Mouse (Mus musculus) adrenal gland, postnatal 4 days (tissue): Measurements from ENCODE around the gene Kif16b. TPM values are rescaled to one million over a fixed set of nuclear protein-coding genes. Genes with fewer than 3 reads are reported as not detected.

Experiments
- DNase-seq, 2 experiments: peaks; one replicate each; pipeline ENCODE4 v3.0.0; 2021 to 2022; ENCODE audit warnings: low spot score in 2 of 2, mixed read lengths in 2 of 2
- total RNA-seq, 2 experiments: library from RNA; stranded (reverse); gene quantifications; 2 replicates each; pipeline ENCODE4 v1.2.3; 2021

Kif16b gene
- total RNA-seq, 2 experiments from 2014 or later: 22.6 to 26.0 TPM

- no peak for DNase-seq
These were observed 162.8 kb downstream of the Kif16b start for GRCm38 (mm10) chr2:142738488-142738887.

DNA sequence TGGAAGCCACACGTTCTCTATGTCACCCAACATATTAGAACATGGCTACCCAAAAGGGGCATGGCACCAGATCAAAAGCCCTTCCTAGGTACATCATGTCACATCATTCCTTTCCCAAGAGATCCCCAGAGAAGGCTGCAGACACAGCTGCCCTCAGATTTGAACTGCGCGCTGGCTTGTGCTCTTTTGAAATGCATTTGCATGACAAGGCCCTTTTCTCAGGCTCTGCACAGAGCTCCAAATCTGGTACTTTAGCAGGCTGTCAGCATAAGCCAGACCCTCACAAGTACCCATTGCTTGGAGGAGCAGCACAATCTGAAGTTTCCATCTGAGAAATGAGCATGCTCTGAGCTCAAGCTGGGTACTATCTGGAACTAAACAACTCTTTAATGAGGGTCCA lies 165.6 kb downstream of the Kif16b start:
- DNase-seq: no peak

- DNase-seq: no peak
These were observed 167.3 kb downstream of the Kif16b start for GRCm38 (mm10) chr2:142734046-142734445.

DNA sequence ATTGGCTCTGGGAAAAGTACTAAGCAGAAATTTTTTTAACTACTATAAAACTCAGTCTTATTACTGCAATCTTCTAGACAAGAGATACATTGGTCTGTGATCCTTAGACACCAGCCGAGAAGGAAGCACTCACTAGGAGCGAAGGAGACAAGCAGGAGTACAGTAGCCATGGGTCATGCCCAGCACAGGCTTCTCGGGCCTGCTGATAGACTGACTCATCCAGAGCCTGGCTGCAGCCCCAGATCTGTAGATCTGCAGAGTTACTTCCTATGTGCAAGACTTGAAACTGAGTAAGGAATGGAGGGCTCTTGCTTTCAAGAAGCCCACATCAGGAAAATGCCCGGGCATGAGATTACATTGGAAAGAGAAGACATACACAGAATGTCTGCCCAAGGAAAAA lies 169.0 kb downstream of the Kif16b start:
- no peak for DNase-seq

GRCm38 (mm10) chr2:142731778-142732092 lies 169.6 kb downstream of the Kif16b start:
- no peak for DNase-seq

DNA sequence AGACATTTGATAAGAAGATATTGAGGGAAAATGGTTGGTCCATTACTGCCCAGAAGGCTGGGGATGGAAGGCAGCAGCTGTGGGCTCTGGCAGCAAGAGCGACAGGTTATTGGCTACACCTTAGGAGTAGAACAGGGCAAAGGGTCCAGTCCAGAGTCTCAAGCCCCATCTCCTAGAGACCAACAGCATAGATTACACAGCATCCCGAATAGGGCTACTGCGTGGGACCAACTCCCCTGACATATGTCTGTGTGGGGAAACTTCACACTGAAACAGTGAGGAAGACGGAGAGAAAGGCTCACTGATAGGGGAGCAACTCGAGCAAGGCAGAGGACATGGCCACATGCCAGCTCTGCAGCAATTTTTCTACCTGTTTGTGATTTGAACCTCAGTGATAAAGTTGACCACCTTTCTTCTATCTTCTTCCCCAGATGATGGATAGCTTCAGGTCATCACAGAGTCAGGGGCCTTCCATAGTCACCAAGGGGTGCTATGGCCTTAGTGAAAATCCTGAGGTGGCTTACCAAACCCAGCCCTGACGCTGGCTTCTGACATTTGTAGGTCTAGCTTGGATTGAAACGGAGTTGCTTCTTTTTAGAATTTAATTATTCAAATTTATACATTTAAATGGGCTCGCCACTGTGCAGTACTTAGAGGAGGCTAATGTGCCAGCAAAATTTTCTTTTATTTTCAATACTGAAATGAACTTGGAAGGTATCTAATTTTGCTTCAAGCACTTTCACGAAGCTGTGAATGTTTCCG lies 170.1 kb downstream of the Kif16b start:
- DNase-seq: no peak

- DNase-seq: no peak
These were observed 176.9 kb downstream of the Kif16b start for GRCm38 (mm10) chr2:142724215-142725001.

DNA sequence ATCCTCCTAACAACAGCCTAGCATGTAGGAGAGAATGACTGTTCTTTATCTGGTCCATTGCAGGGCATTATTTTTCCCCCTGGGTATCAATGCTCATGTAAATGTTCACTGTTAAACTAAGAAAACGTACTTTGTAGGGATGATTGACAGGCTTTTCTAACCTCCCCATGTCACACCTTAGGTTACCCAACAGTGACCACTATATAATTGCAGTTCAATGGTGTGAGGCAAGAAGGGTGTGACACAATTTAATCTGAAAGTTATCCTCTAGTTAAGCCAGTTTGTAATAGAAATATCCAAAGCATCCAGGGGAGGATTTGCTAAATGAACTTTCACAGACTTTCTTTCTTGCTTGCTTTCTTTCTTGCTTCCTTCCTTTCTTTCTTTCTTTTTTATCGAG lies 181.2 kb downstream of the Kif16b start:
- no peak for DNase-seq

- no peak for DNase-seq
These were observed 182.3 kb downstream of the Kif16b start for GRCm38 (mm10) chr2:142718998-142719397.

DNA sequence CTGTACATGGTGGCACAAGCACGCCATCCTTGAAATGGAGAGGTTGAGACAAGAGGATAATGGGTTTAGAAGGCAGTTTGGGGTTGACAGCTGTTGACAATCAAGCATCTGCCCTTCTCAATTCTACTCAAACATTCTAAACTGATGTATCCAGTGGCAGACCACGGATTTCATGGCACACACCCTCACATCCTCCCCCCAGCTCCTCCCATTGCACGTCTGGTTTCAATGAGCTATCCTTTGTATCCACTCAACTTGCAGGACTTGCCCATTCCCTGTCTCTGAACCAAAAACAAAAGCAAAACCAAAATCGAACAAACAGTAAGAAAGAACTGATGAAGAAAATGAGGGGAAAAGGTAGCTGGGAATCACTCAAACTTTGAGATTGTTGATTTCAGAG lies 183.7 kb downstream of the Kif16b start:
- DNase-seq: no peak

GRCm38 (mm10) chr2:142715912-142716260 lies 185.4 kb downstream of the Kif16b start:
- DNase-seq: no peak

- DNase-seq: no peak
These were observed 186.0 kb downstream of the Kif16b start for GRCm38 (mm10) chr2:142715186-142715911.

- DNase-seq: no peak
These were observed 188.6 kb downstream of the Kif16b start for GRCm38 (mm10) chr2:142712727-142713126.

GRCm38 (mm10) chr2:142709326-142709725 lies 192.0 kb downstream of the Kif16b start:
- no peak for DNase-seq

DNA sequence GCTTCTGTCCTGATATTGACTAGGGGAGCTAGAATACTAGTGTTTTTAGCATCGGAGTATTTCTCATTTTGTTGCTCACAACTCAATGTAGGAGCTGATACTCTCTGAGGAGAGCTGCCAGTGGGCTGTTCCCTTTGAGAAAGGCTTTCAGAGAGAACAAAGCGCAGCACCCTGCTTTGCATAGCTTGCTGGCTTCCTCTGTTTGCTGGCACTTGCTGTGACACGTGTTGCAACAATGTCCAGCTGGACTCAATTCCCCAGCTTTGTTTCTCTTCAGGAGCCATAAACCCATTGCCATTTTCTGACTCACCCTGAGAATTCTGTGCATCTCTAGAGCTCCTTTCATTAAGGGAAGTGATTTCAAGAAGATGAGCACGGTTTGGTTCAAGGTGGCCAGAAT lies 200.6 kb downstream of the Kif16b start:
- no peak for DNase-seq

- DNase-seq: no peak
These were observed 202.7 kb downstream of the Kif16b start for GRCm38 (mm10) chr2:142698650-142699049.

- no peak for DNase-seq
These were observed 206.4 kb downstream of the Kif16b start for GRCm38 (mm10) chr2:142694936-142695331.

GRCm38 (mm10) chr2:142694019-142694935 lies 207.1 kb downstream of the Kif16b start:
- no peak for DNase-seq

DNA sequence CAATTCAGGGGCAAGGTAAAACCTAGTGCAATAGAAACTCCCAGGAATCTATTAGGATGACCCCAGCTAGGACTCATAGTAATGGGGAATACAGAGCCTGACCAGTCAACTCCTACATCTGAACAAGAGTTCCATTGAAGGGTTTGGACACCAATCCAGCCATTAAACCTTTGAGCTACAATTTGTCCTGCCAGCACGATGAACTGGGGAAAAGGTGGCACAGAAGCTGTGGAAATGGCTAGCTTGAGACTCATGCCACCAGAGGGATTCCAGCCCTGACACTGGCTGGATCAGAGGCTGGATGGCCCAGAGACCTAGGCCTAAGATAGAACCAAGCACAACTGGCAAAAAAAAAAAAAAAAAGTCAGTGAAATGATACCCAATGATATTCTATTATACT lies 207.9 kb downstream of the Kif16b start:
- no peak for DNase-seq

- DNase-seq: no peak
These were observed 211.8 kb downstream of the Kif16b start for GRCm38 (mm10) chr2:142689496-142689895.

- DNase-seq: no peak
These were observed 213.3 kb downstream of the Kif16b start for GRCm38 (mm10) chr2:142687936-142688514.
